Mouse (Mus musculus) thymus, postnatal 14 days (tissue): ENCODE data around the gene Slc39a2.
"Not testable (repeated sequence)": the region's sequence is repeated elsewhere in the genome, so short reads cannot be mapped to it uniquely, and the experiment has no call there.

Experiments
- DNase-seq: peaks from one replicate; pipeline ENCODE4 v3.0.0; 2021

Slc39a2 gene

GRCm38 (mm10) chr14:51892191-51892939 lies at the start of gene Slc39a2:
Slc39a2 (plus strand) TSS chr14:51892889.
- DNase-seq: no peak

DNA sequence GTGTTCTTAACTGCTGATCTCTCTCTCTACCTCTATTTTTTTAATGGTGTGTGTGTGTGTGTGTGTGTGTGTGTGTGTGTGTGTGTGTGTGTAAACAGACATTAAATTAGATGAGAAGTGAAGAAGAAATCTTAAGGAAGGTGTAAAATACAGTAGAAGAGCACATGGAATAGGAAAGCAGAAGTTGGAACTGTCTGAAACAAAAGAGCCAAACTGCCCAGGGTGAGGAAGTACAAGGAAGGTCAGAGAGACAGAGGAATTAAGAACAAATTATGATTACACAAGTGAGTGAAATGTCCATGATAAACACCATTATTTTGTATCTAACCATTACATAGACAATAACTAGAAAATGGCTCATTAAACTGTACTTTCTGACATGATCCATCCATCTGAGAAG lies 48.8 kb upstream of the Slc39a2 start:
- DNase-seq: no peak

DNA sequence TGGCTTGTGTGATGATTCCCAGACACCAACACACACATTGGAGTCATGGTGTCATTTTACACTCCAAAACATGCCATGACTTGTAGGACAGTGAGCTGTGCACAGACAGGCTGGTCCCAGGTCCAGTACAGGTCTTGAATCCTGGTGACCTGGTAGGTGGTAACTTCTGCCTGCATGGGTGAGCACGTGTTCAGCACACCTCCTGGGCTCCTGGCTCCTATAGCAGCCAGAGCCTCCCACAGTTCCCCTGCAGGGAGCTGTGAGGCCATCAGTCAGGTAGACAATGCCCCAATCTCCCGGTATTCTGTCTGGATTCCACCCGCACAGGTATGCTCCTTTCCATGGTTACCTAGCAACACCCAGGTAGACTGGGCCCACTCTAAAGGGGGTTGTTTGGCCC lies 46.1 kb upstream of the Slc39a2 start:
- no peak for DNase-seq

GRCm38 (mm10) chr14:51851006-51851405 lies 41.7 kb upstream of the Slc39a2 start:
- DNase-seq: not testable (repeated sequence)

GRCm38 (mm10) chr14:51853399-51853798 lies 39.3 kb upstream of the Slc39a2 start, which contains the start of gene Ear6:
Ear6 (plus strand) TSS chr14:51853699.
- DNase-seq: no peak

- DNase-seq: not testable (repeated sequence)
Measured at GRCm38 (mm10) chr14:51855280-51855679, 37.4 kb upstream of the Slc39a2 start.

GRCm38 (mm10) chr14:51863603-51864002 lies 29.1 kb upstream of the Slc39a2 start:
- not testable (repeated sequence) for DNase-seq

GRCm38 (mm10) chr14:51870756-51871155 lies 21.9 kb upstream of the Slc39a2 start:
- no peak for DNase-seq

DNA sequence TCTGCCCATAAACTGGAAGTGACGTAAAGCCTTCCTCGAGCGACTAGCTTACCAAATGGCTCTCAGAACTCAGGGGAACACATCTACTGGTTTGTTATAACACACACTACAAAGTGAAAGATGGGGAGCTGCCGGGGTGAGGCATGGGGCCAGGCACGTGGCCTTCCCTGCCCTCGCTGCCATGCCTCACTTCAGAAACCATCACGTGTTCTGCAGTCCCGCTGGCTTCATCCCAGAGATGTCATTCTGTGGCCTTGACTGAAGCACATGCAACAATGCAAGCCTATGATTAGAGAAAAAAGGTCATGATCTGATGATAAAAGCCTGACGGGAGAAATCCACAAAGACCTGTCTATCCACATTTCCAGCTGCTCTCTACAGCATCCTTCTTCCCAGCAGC lies 20.9 kb upstream of the Slc39a2 start:
- no peak for DNase-seq

DNA sequence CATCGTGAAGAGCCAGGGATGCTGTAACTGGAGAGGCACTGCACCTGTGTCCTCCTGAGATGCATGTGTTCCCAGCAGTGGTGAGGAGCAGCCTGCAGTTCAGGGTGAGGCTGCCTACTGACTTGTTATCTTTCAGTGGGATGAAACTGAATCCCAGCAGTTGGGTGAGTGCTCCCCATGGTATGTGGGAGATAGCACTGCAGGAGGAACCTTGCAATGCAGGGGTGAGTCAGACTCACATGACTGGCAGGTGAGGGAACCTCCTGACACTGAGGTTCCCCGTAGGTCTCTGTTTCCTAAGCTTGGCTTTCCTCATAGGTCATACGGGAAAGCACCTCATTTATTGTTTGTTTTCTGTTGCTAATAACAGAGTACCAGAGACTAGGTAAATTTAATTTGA lies 15.2 kb upstream of the Slc39a2 start:
- no peak for DNase-seq

DNA sequence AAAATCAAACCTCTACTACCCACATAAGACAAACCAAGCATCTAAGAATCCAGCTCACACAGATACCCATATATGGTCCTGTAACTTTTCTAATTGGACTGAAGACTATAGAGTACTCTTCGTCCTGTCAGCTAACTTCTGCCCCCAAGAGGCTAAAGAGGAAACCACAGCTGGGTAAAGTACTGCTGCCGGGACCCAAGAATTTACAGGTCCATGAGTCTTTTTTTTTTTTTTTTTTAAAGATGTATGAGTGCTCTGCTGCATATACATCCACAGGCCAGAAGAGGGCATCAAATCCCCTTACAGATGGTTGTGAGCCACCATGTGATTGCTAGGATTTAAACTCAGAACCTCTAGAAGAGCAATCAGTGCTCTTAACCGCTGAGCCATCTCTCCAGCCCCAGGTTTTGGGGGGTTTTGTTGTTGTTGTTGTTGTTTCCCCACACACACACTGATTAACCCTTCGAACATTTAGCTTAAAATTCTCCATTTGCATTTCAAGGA lies 9.1 kb upstream of the Slc39a2 start:
- DNase-seq: peak; percentile 84

GRCm38 (mm10) chr14:51884031-51884544 lies 8.6 kb upstream of the Slc39a2 start:
- no peak for DNase-seq

GRCm38 (mm10) chr14:51884598-51885331 lies 7.9 kb upstream of the Slc39a2 start, which contains the start of gene Mettl17:
Mettl17 (plus strand) TSS chr14:51884842.
- peak; percentile 97 for DNase-seq

- no peak for DNase-seq
Measured at GRCm38 (mm10) chr14:51886051-51886450, 6.6 kb upstream of the Slc39a2 start.

DNA sequence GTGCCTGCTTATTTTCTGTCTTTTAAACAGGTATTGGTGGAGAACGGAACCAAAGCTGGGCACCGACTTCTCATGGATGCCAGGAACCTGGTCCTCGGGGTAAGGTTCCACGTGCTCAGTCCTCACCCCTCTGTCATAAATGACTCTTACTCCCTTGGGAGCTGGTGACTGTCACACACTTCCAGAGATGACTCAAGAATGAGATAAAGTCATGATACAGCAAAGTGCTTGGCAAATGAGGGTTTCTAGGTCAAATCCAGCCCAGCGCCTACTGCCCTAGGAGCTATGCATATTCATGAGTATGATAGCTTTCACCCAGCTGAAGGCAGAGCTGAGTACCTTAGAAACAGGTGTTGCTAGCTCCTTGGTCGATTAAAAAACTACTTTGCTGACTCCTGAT lies 2.9 kb upstream of the Slc39a2 start:
- no peak for DNase-seq

DNA sequence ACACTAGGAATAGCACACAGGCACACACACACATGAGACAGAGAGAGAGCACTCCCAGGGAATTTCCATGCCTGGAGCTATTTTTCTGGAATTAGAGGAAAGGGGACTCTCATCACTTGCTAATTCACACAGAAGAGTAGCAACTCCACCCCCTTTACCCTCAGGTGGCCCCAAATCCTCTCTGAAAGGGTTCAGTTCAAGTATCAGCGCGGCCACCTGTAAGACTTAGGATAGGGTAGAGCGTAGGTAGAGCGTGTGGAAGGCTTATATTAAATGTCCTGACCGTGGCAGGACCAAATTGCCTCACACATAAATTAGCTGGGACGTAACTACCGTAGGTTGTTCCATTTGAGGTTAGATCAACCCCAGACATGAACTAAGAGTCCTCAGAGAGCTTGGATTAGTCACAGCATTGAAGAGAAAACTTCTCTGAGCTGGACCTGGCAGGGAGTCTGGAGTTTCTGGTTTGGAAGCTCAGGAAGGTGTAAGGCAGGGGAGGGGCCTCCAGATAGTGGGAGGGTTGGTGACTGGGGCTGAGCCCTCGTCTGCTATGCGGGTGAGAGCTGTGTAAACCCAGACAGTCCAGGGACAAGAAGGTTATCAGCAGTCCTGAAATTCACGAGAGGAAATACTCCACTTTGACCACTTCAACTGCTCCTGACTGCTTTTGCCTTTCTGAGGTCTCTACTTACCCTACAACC lies 555 bp downstream of the Slc39a2 start:
- DNase-seq: no peak

GRCm38 (mm10) chr14:51893809-51894208 lies 1.1 kb downstream of the Slc39a2 start:
- DNase-seq: no peak

DNA sequence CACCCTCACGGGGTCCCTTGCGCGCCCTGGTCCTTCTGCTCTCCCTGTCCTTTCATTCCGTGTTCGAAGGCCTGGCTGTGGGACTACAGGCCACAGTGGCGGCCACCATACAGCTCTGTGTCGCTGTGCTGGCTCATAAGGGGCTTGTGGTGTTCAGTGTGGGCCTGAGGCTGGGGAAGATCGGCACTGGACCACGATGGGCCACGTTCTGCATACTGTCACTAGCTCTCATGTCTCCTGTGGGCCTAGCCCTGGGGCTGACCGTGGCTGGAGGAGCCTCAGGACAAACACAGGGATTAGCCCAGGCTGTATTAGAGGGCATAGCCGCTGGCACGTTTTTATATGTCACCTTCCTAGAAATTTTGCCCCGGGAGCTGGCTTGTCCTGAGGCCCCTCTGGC lies 2.4 kb downstream of the Slc39a2 start:
- DNase-seq: no peak

GRCm38 (mm10) chr14:51896019-51896418 lies 3.3 kb downstream of the Slc39a2 start:
- no peak for DNase-seq

- DNase-seq: no peak
Measured at GRCm38 (mm10) chr14:51896539-51897170, 4.0 kb downstream of the Slc39a2 start.

DNA sequence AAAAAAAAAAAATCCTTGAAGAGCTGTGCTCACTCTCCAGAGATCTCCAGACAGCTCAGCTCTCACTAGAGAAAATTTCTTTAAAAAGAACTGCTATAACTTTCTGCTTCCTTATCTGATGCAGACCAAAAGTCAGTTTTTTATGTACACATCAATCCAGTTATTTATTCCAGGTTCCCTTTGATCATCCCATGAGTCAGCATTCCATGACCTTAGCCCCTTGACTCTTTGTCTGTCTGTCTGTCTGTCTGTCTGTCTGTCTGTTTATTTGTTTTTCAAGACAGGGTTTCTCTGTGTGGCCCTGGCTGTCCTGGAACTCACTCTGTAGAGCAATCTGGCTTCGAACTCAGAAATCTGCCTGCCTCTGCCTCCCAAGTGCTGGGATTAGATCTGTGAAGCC lies 6.7 kb downstream of the Slc39a2 start:
- no peak for DNase-seq
